Mouse (Mus musculus) mouse trophoblast stem cell (cell line): Measurements from ENCODE around the gene Cdkl2.

Experiments used
- in situ Hi-C, 2 experiments: fragments of 300-500 bp; cut with MseI, MboI; formaldehyde crosslinking; loops; 2 replicates in 1 of 2; 3 replicates in 1 of 2; pipeline ENCODE4 v1.15.1; 2025

The Cdkl2 gene

DNA sequence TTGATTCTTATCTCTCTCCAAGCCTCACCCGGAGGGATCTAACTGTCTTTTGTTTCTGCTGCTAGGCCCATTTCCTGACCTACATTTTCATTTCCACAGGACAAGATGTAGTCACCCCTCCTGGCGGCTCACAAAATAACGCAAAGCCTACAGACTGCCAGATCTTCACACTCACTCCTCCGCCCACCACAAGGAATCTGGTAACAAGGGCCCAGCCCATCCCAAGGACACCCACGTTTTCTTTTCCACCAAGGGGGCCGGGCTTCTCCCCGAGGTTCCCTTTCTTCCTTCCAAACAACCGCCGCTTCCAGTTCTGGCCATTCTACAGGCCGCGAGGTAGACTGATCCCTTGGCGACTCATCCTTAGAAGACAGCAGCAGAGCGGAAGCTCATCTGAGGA lies 49.1 kb downstream of the Cdkl2 start:
- in situ Hi-C loops: no loop called here

DNA sequence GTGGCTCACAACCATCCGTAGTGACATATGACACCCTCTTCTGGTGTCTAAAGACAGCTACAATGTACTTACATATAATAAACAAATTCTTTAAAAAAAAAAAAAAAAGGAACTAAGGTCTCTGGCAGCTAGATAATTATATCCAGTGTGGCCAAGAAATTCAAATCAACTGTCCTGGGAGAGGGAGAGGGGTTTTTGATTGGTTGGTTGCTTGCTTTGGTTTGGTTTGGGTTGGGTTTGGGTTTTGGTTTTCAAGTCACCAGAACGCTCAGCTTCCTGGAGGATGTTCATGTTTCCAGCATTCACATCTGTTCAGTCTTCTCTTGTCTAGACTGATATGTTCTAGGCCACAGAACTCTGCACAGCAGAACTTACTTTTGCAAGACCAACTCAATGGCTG lies 50.6 kb downstream of the Cdkl2 start:
- in situ Hi-C loops: no loop called here

DNA sequence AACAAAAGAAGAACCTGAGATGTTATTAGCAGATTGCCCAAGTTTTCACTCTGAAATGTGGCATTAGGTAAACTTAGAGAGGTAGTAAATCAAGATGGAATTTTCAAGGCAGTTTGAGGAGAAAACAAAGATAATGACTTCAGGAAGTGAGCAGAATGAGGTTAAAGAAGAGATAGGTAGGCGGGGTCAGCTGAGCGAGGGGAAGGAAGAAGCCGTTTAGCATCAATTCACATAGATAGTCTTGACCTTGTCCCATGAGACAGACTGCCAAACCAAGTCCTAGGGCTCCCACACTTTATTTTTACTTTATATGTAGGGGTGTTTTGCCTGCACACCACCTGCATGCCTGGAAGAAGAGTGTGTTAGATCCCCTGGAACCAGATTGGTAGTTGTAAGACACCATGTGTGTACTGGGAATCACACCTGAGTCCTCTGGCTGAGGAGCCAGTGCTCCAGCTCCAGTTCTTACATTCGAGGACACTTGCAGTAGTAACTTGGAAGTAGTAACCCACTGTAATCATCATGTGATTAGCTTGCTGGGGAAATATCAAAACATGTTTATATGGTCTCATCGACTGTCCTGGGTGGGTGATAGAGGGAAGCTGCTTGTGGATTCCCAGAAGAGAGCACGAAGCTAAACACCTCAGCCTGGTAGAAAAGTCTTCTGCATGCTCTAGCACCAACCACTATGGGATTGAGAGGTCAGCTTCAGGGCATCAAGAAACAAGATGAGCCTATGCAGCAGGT lies 52.3 kb downstream of the Cdkl2 start:
- in situ Hi-C loops: no loop called here

DNA sequence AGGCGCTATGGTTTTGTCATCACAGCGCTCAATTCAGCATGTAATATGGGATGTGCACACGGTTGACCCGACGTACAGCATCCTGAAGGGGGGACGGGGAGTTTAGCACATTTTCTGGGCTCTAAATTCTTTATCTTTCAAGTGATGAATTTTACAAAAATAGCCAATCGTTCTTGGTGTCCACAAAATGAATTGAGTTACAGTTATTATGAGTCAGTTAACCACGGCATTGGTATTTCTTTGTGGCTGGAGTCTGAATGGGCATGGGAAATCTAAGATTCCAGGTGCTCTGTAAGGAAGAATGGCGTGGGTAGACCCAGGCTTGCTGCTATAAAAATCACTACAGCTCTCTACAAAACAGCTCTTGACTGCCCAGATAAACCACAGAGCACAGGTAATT lies 54.4 kb downstream of the Cdkl2 start:
- in situ Hi-C loops: no loop called here

DNA sequence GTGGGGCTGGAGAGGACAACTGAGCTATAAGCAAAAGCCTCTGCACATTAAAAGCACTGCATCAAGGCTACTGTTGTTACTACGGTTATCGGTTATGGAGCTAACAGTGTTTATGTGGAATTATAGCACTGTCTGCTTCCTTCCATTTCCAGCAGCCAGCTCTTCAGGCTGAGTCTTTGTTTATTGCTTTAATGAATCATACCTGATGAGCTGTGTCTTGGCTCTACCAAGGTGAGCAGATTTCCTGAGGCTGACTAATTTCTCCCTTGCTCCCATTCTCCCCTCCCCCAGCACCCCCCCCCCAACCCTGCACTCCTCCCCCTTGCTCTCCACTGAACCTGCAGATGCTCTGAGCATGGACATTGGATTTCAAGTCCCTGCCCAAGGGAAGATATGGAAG lies 55.9 kb downstream of the Cdkl2 start:
- in situ Hi-C loops: no loop called here

DNA sequence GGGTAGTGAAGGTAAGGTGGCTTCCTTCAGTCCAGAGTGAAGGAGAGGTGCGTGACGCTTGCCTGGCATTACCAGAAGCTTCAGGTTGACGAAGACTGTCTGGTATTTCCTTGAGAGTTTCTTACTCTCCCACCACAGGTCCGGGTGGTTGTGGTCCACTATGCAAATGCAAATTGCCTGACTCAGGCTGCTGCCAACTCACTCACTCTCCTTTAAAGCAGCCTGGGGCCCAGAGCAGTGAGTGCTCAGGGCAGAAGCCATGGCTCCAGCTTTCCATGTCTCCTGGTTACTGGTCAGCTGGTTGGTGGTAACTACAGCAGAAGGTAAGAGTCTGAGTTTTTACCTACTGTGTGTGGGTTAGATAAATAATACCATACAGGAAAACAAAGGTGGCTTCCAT lies 56.4 kb downstream of the Cdkl2 start, which contains the start of gene Odaph:
Odaph (plus strand) TSS at position 240 of the 400 bp plus-strand sequence.
- in situ Hi-C loops: no loop called here

DNA sequence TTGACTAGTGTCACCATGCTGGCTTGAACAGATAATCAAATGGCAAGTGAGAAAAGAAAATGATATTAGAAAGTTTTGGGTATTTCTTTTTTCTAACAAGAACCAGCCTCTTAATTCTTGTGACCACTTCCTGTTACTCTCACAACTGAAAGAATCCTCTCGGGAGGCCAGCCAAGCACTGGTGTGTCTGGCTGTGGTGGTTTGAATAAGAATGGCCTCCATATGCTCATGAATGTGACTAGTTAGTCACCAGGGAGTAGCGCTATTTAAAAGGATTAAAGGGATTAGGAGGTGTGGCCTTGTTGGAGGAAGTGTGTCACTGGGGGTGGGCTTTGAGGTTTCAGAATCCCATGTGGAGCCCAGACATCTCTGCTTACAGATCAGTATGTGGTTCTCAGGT lies 58.0 kb downstream of the Cdkl2 start:
- in situ Hi-C loops: no loop called here

DNA sequence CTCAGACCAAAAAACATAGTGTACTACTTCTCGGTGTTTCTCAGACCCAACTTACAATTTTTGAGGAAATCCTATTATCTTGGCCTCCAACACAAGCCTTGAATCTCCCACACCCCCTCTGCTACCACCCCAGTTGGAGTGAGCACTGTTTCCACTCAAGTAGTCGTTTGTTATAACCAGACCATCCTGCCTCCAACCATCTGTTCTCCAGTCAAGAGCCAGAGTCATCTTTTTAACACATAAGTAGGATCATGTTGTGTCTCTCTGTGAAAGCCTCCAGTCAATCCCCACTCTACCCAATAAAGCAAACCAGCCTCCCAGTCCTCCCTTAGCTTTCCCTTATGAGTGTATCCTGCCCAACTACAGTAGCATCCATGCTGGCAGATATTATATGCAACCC lies 60.2 kb downstream of the Cdkl2 start:
- in situ Hi-C loops: no loop called here

DNA sequence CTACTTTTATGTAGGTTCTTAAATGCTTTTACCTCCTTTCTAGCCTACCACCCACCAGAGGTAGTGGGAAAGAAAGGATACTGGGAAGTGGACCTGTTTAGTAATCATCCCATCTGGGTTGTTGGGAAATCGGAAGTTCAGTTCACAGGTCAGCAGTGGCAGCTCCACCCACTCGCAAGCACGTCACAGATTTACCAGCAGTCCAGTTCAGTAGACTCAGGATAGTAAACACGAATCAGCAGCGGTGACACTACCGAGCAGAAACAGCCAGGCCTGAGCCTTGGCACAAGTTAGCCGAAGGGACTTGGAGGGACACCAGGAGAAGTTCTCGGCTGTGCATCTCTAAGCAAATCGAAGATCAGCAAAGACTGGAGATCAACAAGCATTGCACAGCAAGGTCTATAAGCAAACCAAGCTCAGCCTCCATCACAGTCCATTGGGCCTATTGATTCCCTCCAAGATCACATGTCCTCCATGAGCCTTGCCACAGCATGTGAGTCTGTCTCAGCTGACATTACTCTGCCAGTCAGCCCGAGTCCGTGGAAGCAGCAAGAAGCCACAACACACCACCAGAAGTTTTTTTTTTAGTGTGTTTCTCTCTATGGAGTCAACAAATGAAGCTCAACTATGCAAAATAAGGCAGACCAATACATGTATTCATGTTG lies 62.4 kb downstream of the Cdkl2 start:
- in situ Hi-C loops: no loop called here

DNA sequence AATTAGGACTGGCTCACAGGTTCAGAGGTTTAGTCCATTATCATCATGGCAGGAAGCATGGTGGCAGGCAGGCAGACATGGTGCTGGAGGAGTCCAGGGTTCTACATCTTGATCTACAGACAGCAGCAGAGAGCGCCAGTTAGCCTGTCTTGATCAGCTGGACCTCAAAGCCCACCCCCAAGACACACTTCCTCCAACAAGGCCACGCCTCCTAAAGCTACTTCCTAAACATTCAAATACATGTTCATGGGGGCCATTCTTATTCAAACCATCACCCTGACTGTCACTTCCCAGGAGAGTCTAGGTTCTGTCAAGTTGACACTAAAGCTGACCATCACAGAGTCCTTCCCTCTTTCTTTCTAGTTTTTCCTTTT lies 66.3 kb downstream of the Cdkl2 start:
- in situ Hi-C loops: no loop called here

DNA sequence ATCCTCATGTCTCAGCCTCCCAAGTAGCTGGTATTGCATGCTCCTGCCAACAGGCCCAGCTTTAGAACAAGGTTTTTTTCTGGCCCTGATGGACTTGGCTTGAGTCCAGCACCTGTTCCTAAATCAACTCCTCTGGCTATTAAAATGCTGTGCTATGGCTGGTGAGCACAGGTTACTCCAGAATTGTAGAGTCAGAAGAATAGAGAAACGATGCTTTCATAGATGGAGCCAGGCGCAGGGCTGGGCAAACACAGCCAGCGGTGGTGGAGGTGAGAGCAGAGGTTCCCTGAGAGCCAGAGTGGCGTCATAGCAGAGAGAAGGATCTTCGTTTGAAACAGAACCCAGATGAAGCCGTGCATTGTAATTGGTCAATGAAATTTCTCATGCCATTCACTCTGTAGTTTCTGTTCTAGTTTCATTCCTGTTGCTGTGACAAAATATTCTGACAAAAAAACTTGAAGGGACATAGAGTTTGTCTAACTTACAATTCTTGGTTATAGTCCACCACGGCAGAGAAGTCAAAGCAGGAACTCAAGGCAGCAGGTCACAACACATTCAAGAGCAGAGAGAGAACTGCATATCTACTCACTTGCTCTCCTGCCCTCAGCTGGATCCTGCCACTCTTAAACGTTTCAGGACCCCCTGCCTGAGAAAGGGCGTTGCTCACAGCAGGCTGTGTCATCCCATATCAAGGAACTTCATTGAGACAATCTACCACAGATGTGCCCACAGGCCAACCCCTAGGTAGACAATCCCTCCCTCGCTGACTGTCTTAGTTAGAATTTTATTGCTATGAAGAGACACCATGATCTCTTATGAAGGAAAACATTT lies 66.9 kb downstream of the Cdkl2 start:
- in situ Hi-C loops: no loop called here

DNA sequence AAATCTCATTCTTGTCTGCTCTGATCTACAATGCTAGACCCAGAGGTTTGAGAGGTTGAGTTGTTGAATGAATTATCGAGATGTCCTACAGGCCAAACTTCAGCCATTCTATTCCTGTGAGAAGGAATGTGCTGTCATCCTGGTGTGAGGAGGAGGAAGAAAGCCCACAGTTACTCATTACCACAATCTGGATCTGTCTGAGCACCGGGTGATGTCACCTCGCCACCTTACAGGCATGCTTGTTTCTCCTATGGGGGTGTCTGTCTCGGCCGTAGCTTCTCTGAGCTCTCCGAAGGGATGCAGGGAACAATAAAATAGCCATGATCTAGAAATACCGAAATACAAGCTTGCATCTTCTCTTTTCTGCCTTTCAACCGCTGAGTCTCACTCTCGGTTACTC lies 67.9 kb downstream of the Cdkl2 start:
- in situ Hi-C loops: no loop called here

DNA sequence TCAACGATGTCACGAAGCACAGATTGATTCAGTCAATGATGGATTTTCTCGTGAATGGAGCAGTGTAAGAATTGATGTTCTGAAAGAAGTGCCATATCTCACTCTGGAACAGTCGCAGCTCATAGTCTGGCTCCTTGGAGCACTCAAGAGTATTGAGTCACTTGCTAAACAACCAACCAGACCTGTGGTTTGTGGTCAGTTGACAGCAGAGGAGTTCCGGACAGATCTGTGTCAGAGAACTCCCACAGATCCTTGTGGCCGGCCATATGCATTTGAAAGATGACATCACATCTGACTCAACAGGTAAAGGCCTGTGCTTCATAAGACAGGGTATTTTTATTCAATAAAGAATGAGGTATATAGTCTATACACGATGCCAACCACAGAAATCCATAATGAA lies 69.7 kb downstream of the Cdkl2 start:
- in situ Hi-C loops: no loop called here

DNA sequence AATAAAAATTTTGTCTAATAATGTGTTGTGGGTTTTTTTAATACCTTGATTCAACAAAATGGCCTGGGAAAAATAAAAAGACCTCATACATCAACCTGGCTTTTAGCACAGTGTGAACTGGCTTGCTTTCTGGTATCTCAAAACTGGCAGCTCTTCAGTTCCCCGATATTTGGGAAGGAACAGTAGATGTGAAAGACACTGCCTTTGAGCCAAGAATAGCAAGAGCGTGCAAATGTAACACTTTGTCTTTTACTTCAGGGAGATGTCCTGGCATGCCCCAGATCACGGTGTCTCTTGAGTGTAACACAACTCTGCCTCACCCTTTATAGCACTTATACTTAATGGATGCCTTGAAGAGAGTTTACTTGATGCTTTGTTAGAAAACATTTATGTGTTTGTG lies 71.6 kb downstream of the Cdkl2 start:
- in situ Hi-C loops: no loop called here

DNA sequence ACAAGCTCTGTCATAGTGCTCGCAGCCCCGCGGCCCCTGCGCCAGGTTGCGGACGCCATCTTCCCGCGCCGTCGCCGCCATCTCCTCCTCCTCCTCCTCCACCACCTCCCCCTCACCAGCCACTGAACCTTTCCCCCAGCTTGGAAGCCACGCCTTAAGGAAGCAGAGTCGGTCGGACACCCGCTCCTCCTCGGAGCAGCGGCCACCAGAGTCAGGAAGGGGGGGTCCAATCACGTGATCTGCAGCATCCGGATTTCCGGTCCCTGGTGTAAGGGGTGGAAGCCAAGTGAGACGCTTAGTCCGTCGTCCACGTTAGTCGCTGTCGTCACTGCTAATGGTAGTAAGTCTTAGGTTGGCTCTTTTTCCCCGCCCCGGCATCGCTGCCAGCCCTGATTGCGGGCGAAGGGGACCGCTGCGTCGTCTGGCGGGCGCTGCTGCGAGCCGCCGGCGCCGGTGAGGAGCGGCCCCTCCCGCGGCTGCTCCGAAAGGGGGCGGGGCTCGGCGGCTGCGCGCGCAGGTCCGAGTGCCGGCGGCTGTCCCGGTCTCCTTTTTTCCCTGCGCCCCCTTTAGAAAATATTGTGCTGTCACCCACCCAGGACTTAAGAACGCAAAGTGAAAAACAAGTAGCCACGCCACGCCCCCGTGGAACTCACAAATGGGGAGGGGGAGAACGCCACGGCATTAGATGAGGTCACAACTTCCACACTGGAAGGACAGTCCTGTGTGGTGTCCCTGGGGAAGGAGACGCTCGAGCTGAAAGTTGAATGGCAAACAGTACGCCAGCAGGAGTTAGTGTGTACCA lies 80.8 kb downstream of the Cdkl2 start, which contains the start of gene Rchy1:
Rchy1 (minus strand) TSS at position 430 of the 802 bp plus-strand sequence.
- in situ Hi-C loops: no loop called here

DNA sequence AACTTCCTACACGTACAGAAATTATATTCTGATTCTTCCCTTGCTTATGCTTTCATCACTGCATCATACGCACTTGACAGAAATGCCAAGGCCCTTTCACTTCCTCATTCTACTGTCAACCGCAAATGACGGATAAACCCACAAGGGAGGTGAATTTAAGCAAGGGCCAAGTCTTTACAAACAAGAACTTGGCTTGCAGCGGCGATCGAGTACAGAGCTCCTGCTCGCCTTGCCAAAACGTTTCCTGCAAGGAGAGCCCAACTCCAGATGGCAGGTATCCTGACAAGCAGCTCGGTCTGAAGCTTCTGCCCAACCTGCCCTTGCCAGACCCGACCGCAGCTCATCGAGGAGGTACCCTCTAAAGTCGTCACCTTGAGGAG lies 81.4 kb downstream of the Cdkl2 start:
- in situ Hi-C loops: no loop called here

DNA sequence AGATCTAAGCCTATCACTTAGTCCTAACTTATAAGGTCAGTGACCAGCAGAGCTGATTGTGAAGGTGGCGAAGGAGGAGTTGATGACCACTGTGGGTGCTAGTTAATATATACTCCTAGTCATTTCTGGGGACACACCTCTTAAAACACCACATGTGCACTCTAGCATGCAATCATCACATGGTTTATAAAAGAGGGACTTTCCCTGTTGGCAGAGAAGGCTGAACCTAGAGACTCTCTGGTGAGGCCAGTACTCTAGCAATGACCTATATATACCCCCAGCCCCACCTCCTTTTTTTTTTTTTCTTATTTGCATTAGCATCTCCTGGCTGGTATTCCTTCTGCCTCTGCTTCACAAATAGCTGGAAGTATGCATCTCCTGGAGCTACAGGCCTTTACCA lies 82.3 kb downstream of the Cdkl2 start:
- in situ Hi-C loops: no loop called here

DNA sequence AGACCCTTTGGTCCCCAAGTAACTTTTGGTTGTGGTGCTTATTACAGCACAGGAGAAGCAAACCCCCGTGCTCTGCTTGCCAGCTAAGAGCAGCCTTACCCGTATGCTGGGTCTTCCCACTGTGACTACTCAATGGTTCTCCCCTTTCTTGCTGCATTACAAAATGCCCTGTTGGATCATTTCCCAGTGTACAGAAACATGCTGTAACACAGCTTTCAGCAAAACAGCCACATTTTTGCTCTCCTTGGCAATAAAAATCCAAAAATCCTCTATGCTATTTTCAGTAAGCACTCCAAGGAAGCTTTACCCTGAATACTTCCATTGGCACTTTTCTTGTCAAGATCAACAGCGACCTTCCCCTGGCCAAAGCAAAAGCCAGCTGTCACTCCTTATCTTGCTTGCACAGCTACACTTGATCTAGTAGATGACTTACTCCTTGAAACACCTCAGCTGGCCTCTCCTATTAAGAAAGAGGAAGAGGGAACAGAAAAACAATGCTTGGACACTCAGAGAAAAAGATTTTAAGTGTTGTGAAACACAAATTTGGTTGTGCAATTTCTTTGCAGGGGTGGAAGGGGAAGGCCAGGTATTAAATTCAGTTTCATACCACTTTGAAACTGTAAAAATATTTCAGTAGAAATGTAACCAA lies 83.0 kb downstream of the Cdkl2 start:
- in situ Hi-C loops: no loop called here

DNA sequence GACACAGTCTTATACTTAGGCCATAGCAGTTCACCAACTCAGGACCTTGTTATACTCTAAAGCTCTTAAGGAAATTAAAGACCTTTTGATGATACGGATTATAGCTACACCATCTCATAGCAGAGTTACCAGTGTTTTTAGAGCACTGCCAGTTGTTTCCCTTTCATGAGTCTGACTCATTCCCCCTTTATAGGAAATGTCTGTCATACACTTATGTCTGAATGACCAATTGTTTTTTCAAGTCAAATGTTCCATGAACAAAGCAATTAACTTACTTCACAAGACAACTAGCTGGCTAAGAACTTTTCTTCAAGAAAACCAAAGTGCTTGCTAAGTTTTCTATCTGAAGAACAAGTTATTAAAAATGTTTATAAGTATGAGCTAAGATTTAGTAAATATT lies 83.7 kb downstream of the Cdkl2 start:
- in situ Hi-C loops: no loop called here

DNA sequence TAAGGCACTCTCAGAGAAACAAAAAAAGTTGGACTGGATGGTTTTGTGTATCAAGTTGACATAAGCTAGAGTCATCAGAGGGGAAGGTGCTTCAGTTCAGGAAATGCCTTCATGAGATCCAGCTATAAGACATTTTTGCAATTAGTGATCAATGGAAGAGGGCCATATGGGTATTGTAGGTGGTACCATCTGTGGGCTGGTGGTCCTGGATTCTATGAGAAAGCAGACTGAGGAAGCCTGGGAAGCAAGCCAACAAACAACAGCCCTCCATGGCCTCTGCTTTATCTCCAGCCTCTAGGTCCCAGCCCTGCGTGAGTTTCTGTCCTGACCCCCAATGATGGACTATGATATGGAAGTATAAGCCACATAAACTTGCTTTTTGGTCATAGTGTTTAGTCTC lies 84.6 kb downstream of the Cdkl2 start:
- in situ Hi-C loops: no loop called here
